Mouse (Mus musculus) stomach, postnatal 0 days (tissue): ENCODE data around the gene Tubd1.

Experiments used
- CTCF ChIP-seq: IDR thresholded peaks from 2 replicates; pipeline ENCODE4 v1.5.1; 2016; ENCODE audit warnings: antibody characterized with exemption, low read depth, mild to moderate bottlenecking, moderate library complexity
- EP300 ChIP-seq: optimal IDR thresholded peaks from 2 replicates; pipeline ENCODE3; 2016; ENCODE audit warnings: antibody characterized with exemption

GRCm38 (mm10) chr11:86596187-86596960 lies 51.6 kb downstream of the Tubd1 start:
- no peak for TF ChIP-seq CTCF
- no peak for TF ChIP-seq EP300
